In genomic region chr16:91754957-91755356, GRCm38 (mm10) we compare ENCODE assay signal across 26 mouse cellular contexts. TPM values are rescaled to one million over a fixed set of nuclear protein-coding genes. Genes with fewer than 3 reads are reported as not detected.
DNase-seq lines count a peak whose midpoint lies in the region; ATAC-seq lines count a peak whose summit lies in the region.
"Had no signal": no experiment of that assay in that cellular context is flagged by ENCODE, and none has a peak within 500 bp of the region (broad histone marks: within the 10 kb centered on the region; RNA-seq: fewer than 3 reads in every experiment).

No protein-coding gene starts in this region.

- H3K4me3 ChIP-seq in neural tube, embryonic 15.5 days (replicated peaks) = no peak overlapping the region
- H3K4me3 ChIP-seq in forebrain, embryonic 13.5 days = no peak overlapping the region
- H3K4me3 ChIP-seq: erythroblast, embryonic 14.5 days; left cerebral cortex, adult 2 months; limb, embryonic 10.5 days; myocyte had no signal

- no peak overlapping the region for H3K4me2 ChIP-seq in neural tube, embryonic 15.5 days
- H3K4me2 ChIP-seq in forebrain, embryonic 13.5 days = no peak overlapping the region

- DNase-seq in B cell, adult 2 months = peak; percentile 26 to 32
- DNase-seq in gastrocnemius, postnatal 25 days = no peak
- DNase-seq in left cerebral cortex, adult 11 months (ENCODE audit: low spot score) = no peak
- DNase-seq: adrenal gland, adult 8-10 months; cerebellum, adult 8-10 months; heart, adult 18-20 months; heart, postnatal 36 days; kidney, adult 18-20 months; kidney, postnatal 14 days; liver, postnatal 0 days; lung, postnatal 10 days; midbrain, embryonic 14.5 days; right cerebral cortex, postnatal 4 days; thymus, postnatal 36 days had no signal

- H3K9me3 ChIP-seq in neural tube, embryonic 15.5 days (replicated peaks) = no peaks in the 10 kb centered on the region
- no peaks in the 10 kb centered on the region for H3K9me3 ChIP-seq in forebrain, embryonic 13.5 days (replicated peaks)
- H3K9me3 ChIP-seq: limb, embryonic 10.5 days had no signal

- H3K4me1 ChIP-seq in neural tube, embryonic 15.5 days = peaks cover 26% of the 10 kb centered on the region
- H3K4me1 ChIP-seq in forebrain, embryonic 13.5 days = peaks cover 12% of the 10 kb centered on the region

- no peaks in the 10 kb centered on the region for H3K27me3 ChIP-seq in neural tube, embryonic 15.5 days (replicated peaks)
- no peaks in the 10 kb centered on the region for H3K27me3 ChIP-seq in forebrain, embryonic 13.5 days
- H3K27me3 ChIP-seq: CH12.LX had no signal

- no peak overlapping the region for H3K27ac ChIP-seq in neural tube, embryonic 15.5 days (replicated peaks)
- H3K27ac ChIP-seq in forebrain, embryonic 13.5 days = no peak overlapping the region
- H3K27ac ChIP-seq: hindbrain, postnatal 0 days; left cerebral cortex, adult 2 months; limb, embryonic 10.5 days had no signal

- H3K9ac ChIP-seq in neural tube, embryonic 15.5 days (replicated peaks) = no peak overlapping the region
- H3K9ac ChIP-seq in forebrain, embryonic 13.5 days = no peak overlapping the region
- H3K9ac ChIP-seq: liver, postnatal 0 days had no signal

- H3K36me3 ChIP-seq in neural tube, embryonic 15.5 days = no peaks in the 10 kb centered on the region
- H3K36me3 ChIP-seq in forebrain, embryonic 13.5 days (ENCODE audit: poor library complexity, severe bottlenecking) = 0 out of 2 replicates have a peak, but pooled peaks cover 11% of the 10 kb centered on the region

- ATAC-seq in CD4-positive, CD25-positive, alpha-beta regulatory T cell, adult 4 months = peak; percentile 89
- peak; percentile 60; the same call in 1 of the 2 replicates for ATAC-seq in erythroid progenitor cell, adult 5-6 weeks (replicated peaks; ENCODE audit: low FRiP score, poor library complexity, severe bottlenecking)
- peak; percentile 92 for ATAC-seq in megakaryocyte progenitor cell, adult 5-6 weeks (replicated peaks; ENCODE audit: poor library complexity)
- no peak for ATAC-seq in neural tube, embryonic 15.5 days (ENCODE audit: low FRiP score)
- no peak for ATAC-seq in forebrain, embryonic 13.5 days
- ATAC-seq: forebrain, embryonic 16.5 days; hindbrain, postnatal 0 days; liver, postnatal 0 days had no signal

- WGBS in neural tube, embryonic 15.5 days = 90% methylated on average over 6 of the region's 6 CpGs
- 92% methylated on average over 6 of the region's 6 CpGs for WGBS in forebrain, embryonic 13.5 days

RNA-seq across cellular contexts. Expression of gene Itsn1, which starts 25.9 kb away (rescaled TPM):
- polyA plus RNA-seq in CD4-positive, CD25-positive, alpha-beta regulatory T cell, adult 4 months (2017; shearing (Covaris generic)) = 1 to 10 TPM; 2.1 to 2.4 TPM
- 133 and 192 TPM in 2 replicates for total RNA-seq in erythroid progenitor cell, adult 5-6 weeks (2015; ENCODE audit: low replicate concordance)
- 435 and 485 TPM in 2 replicates for total RNA-seq in erythroid progenitor cell, adult 5-6 weeks (2017; ENCODE audit: low replicate concordance)
- 4.1 TPM in 2 replicates for total RNA-seq in megakaryocyte progenitor cell, adult 5-6 weeks (2015)
- total RNA-seq in megakaryocyte progenitor cell, adult 5-6 weeks (2017) = 6.0 and 7.9 TPM in 2 replicates
- 10 to 100 TPM; 55.3 to 60.5 TPM for total RNA-seq in gastrocnemius, postnatal 25 days (2021)
- 44.5 and 48.6 TPM in 2 replicates for polyA plus RNA-seq in neural tube, embryonic 15.5 days (2015; fragmentation: Nextera tagmentation; extraction: Ambion mirVana)
- polyA plus RNA-seq in forebrain, embryonic 13.5 days (2015; fragmentation: Nextera tagmentation; extraction: Ambion mirVana) = 50.8 and 53.3 TPM in 2 replicates

RNA-seq across cellular contexts. Expression of gene Cryzl1, which starts 26.2 kb away (rescaled TPM):
- polyA plus RNA-seq in CD4-positive, CD25-positive, alpha-beta regulatory T cell, adult 4 months (2017; shearing (Covaris generic)) = 10 to 100 TPM; 65.7 to 82.1 TPM
- total RNA-seq in erythroid progenitor cell, adult 5-6 weeks (2015; ENCODE audit: low replicate concordance) = 49.7 and 69.6 TPM in 2 replicates
- total RNA-seq in erythroid progenitor cell, adult 5-6 weeks (2017; ENCODE audit: low replicate concordance) = 79.6 and 125 TPM in 2 replicates
- 55.2 and 63.8 TPM in 2 replicates for total RNA-seq in megakaryocyte progenitor cell, adult 5-6 weeks (2015)
- 57.2 and 79.0 TPM in 2 replicates for total RNA-seq in megakaryocyte progenitor cell, adult 5-6 weeks (2017)
- 10 to 100 TPM; 12.1 to 20.0 TPM for total RNA-seq in gastrocnemius, postnatal 25 days (2021)
- polyA plus RNA-seq in neural tube, embryonic 15.5 days (2015; fragmentation: Nextera tagmentation; extraction: Ambion mirVana) = 98.8 and 113 TPM in 2 replicates
- 93.0 and 98.0 TPM in 2 replicates for polyA plus RNA-seq in forebrain, embryonic 13.5 days (2015; fragmentation: Nextera tagmentation; extraction: Ambion mirVana)

Comparison
In these comparisons a context has a peak if more than half of its experiments do, and no peak if none do; other contexts are left out.
1. DNase-seq: peak in B cell, adult 2 months (2 of 2); none in gastrocnemius, postnatal 25 days (single experiment) and left cerebral cortex, adult 11 months (single experiment).
2. ATAC-seq: peak in CD4-positive, CD25-positive, alpha-beta regulatory T cell, adult 4 months (single experiment), erythroid progenitor cell, adult 5-6 weeks (single experiment) and megakaryocyte progenitor cell, adult 5-6 weeks (single experiment); none in neural tube, embryonic 15.5 days (single experiment) and forebrain, embryonic 13.5 days (single experiment).
3. RNA of gene Itsn1, which starts 25.9 kb away (total RNA-seq): 133 to 485 TPM in erythroid progenitor cell, adult 5-6 weeks and 55.3 to 60.5 TPM in gastrocnemius, postnatal 25 days; 4.1 to 7.9 TPM in megakaryocyte progenitor cell, adult 5-6 weeks; every median in the first group is over 4 times any median in the second.